Mouse (Mus musculus): Measurements from ENCODE around the gene Hoxc9.

DNA sequence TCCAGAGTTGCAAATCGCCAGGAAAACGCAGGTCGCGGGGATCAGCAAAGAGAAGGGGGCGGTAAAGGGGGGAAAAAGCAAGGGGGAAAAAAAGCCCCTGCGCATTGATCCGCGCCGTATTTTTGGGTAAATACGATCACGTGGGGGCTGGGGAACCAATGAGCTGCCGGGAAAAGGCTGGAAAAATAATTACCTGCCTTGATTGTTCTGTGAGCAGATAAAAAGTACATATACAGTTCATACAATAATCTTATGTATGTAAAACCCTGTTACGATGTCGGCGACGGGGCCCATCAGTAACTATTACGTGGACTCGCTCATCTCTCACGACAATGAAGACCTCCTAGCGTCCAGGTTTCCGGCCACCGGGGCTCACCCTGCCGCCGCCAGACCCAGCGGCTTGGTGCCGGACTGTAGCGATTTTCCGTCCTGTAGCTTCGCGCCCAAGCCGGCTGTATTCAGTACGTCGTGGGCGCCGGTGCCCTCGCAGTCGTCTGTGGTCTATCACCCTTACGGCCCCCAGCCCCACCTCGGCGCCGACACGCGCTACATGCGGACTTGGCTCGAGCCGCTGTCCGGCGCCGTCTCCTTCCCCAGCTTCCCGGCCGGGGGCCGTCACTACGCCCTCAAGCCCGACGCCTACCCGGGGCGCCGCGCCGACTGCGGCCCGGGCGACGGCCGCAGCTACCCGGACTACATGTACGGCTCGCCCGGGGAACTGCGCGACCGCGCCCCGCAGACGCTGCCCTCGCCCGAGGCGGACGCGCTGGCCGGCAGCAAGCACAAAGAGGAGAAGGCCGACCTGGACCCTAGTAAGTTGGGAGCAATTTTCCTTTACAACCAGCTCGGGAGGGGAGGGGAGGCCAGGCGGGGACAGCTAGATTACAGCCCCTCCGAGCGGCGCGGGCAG is 5.4 kb downstream of the Hoxc9 start:
- no peak for TF ChIP-seq POLR2A (IDR thresholded peaks at IDR 0.05; ENCODE audit: borderline replicate concordance, low read depth, low read length)
- no peak for TF ChIP-seq CTCF (IDR thresholded peaks at IDR 0.05; ENCODE audit: low read depth, low read length)

Measured in bone marrow macrophage, adult 2 months (primary cell).